Mouse (Mus musculus): ENCODE measurements around the gene Pkp4. TPM values are rescaled to one million over a fixed set of nuclear protein-coding genes. Genes with fewer than 3 reads are reported as not detected.

Pkp4 gene
- total RNA-seq, 2 experiments from 2014 or later = 202 to 221 TPM

DNA sequence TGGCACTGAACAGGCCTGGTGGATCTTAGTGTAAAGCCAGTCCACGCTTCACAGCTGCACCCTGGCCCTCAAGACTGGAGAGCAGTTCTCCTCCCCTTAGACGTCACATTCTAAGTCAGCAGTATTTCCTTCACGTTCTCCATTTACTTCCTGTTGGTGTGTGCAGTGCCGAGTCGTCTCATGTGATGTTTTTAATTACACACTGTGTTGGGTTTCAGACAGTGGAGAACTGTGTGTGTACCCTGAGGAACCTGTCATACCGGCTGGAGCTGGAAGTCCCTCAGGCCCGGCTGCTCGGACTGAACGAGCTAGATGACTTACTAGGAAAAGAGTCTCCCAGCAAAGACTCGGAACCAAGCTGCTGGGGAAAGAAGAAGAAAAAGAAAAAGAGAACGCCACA lies 177.9 kb downstream of the Pkp4 start:
- DNase-seq (ENCODE audit: low spot score in 2 of 2) = no peak

DNA sequence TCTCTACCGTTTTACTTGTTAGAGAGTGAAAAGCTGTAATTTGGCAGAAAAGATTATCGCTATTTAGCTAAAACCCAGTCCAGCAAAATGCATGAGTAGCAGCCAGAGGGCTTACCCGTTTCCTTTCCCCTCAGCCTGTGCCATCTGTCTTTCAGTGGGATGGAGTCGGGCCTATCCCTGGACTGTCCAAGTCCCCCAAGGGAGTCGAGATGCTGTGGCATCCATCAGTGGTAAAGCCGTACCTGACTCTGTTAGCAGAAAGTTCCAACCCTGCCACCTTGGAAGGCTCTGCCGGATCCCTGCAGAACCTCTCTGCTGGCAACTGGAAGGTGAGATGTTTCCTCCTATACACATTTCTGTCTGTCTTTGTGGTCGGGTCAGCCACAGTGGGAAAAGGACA lies 178.3 kb downstream of the Pkp4 start:
- DNase-seq (ENCODE audit: low spot score in 2 of 2) = no peak

DNA sequence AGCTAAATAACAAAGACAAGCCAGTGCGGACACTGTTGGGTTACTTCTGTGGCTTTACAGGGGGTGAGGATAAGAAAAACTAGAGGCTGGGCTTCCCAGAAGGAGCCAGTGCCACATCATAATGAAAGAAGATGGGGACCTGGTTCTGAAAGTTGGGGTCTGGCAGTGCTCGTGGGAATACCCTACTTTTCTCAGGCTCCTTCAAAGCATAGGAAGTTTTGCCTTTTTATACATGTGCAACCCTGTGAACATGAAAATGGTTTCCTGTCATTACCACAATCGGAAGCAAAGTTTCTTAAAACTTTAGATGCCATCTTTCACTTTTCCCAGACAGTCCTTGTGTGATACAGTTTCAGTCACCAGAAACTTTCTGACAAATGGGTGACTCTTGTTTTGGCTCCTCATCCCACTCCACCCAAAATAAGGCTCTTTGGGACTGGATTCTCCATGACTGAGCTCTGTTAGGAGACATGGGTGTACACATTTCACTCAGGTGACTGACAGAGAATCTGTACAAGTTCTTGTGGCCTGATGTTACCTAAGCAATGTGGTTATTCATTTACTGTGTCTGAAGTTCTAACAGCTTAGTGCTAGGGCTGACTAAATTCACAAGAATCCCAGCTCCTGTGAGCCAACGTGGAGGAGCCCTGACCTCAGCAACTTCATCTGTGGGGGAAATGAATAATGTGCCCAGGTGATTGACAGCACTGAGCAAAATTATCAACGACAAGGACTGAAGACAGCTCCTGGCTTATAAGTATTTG lies 179.3 kb downstream of the Pkp4 start:
- no peak for DNase-seq (ENCODE audit: low spot score in 2 of 2)

DNA sequence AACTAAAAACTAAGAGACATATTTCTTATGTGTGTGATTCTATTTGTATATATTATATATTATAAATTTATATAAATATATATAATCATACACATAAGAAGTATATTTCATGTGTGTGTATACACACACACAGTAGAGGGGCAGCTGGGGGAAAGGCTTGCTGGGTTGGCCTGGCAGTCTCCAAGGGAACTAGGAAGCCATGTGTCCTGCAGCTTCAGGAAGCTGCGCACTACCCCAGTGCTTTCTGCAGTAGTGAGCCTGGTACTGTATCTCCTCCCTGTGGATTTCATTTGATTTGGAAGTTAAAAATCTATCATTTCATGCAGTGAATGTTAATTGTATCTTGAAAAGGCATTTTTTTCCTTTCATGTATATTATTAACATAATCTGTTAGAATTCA lies 180.2 kb downstream of the Pkp4 start:
- DNase-seq (ENCODE audit: low spot score in 2 of 2) = no peak

DNA sequence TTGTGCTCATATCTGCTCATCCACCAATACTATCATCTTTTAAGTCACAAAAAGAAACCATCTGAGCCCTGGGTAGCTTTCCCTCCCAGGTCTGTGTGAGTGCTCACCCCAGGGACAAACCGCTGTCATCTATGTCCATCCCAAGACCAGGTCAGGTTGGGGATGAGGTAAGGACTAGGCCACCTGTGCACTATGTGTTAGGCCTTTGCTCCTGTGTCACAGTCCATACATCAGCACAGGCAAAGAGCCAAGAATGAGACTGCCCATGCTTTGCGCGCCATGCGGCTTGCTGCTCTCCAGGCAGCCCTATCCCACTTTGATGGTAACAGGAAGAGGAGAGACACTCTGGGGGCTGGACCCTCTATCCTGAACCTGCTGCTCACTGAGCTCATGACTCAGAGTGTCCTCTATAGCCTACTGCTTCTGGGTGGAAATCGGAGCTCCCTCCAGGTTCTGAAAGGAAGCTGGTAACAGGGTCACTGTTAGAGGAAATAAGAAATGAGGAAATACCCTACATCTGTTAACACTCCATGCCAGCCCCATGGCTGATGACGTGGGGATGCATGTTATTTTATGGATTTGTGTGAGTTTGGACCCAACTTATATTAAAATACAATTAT lies 182.1 kb downstream of the Pkp4 start:
- DNase-seq (ENCODE audit: low spot score in 2 of 2) = no peak

DNA sequence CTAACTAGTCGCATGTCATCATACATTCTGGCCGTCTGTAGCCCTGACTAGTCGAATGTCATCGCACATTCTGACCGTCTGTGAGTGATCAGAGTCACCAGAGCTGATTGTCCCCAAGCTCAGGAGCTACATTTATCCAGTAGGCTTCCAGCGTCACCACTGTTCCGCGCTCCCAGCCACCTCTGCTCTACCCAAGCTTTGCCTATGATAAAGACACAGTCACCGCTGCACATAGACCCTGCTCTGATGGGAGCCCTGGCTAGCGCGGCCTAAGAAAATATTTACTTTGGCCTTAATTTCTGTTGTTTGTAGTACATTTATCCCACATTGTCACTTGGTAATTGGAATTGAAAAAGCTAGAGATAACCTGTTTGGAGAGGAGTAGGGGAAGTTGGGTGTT lies 183.2 kb downstream of the Pkp4 start:
- DNase-seq (ENCODE audit: low spot score in 2 of 2) = no peak

DNA sequence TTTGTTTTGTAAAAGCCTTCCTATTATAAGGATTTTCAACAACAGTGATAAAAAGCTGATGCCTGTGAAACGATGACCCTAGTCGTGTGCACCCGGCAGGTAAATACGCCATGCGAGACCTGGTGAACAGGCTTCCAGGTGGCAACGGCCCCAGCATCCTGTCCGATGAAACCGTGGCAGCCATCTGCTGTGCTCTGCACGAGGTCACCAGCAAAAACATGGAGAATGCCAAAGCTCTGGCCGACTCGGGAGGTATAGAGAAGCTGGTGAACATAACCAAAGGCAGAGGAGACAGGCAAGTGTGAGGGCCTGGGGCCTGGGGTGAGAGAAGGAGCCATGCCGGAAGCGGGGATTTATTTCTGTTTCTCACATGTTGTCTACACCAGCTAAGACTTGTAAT lies 184.0 kb downstream of the Pkp4 start:
- DNase-seq (ENCODE audit: low spot score in 2 of 2) = no peak

DNA sequence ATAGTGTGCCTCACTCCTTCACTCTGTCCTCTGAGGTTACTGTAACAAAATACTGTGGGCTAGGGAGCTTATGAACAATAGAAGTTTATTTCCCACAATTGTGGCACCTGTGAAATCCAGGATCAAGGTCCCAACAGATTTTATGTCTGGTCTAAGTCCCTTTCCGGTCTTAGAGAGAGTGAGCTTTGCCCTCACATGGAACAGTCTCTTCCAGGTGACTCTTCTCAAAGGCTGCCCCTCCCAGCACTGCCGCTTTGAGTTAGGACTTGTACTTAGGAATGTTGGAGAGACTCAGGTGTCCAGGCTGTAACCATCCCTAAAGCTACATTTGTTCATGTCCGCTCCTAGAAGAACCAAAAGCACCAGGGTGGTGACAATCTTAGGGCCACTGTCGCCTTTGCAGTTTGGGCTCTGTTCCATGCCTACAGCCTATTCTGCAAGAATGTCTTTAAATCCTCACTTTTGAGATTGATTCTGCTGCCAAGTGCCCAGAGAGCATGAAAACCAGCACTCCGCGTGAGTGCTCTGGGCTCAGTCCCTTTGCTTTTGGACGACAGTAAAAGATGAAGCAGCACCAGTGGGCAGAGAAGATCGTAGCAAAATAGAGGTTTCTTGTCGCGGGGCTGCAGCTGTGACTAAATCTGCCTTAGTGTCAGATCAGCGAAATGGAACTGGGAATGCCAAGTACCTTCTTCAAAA lies 184.6 kb downstream of the Pkp4 start:
- DNase-seq (ENCODE audit: low spot score in 2 of 2) = no peak

DNA sequence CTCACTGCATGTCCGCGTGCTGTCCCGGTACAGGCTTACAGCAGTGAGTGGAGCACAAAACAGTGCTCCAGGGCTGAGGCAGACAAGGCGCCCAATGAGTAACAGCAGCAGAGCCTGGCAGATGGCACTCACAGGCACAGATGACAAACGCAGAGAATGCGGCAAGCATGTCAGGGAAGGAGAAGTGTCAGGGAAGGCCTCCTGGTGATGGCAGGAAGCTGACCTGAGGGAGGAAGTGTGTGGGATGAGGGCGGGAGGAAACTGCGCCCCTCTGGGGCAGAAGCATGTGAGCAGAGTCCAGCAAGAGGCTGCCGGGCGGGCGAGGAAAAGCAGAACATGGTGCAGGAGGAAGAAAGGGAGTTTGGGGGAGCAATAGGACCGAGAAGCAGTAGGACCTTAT lies 185.8 kb downstream of the Pkp4 start:
- no peak for DNase-seq (ENCODE audit: low spot score in 2 of 2)

DNA sequence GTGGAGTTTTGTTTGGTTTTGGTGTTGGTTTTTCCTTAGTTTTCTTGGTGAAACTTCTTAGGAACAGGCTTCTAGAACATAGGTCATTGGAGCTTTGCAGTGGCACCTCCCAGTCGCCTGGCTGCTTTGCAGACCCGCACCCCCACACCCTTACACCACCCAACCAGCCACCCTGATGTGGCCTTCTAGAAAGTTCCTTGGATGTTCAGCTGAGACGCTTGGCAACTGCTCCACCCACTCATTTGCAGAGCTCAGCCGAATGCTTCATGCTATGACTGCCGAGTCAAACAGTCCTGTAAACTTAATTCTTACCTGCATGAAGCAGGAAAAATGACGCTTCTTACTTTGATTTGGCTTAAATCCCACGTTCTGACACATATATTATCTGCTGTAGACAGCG lies 187.9 kb downstream of the Pkp4 start:
- peak in 1 of 2 experiments; percentile 13 for DNase-seq (ENCODE audit: low spot score in 2 of 2)

DNA sequence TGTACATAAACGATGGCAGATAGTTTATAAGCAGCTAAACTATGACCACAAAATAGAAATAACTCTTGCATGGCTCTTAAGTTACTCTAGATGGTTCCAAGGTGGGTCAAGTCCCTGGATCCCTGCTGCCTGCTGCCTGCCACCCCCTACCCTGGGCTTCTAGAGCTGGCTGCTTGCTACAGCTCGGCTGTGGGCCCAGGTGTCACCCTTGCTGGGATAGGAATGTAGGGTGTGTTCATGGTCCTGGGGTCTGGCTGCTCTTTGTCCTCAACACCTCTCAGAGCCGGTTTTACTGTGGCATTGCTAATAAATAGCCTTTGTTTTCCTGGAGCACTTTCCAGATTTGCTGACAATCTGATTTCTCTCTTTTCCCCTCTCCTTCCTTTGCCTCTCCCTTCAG lies 189.4 kb downstream of the Pkp4 start:
- DNase-seq (ENCODE audit: low spot score in 2 of 2) = no peak

DNA sequence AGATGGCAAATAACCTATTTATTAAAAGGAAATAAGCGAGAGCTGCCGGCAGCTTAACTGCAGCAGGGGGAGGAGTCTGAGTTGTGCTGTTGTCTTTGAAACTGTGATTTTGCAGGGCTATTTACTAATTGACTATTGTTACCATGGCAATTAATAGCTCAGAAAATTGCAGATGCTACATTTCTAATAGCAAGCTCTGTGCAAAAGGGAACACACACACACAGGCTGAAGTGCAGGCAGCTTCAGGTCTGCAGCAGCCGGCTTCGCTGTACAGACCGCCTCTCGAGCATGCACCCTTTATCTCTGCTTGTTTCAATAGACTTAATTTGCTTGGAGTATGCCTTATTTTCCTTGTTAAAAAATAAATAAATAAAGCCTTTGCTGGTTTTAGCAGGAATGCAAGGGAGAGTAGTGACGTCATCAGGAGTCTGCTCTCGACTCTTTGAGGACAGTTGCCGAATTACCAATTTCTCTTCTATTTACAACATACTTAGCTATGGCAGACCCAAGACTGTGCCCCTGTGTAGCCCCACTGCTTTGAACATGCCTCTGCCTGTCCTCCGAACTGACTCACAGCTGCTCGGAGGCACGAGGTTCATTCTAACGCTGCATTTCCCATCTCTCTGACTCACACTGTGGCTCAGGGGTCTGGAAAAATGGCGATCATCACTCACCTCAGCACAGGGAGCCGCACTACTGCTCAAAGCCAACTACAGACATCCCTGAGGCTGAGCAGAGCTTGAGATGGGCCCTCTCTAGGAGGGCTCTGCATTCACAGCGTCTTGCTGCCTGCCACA lies 190.9 kb downstream of the Pkp4 start:
- DNase-seq (ENCODE audit: low spot score in 2 of 2) = no peak

DNA sequence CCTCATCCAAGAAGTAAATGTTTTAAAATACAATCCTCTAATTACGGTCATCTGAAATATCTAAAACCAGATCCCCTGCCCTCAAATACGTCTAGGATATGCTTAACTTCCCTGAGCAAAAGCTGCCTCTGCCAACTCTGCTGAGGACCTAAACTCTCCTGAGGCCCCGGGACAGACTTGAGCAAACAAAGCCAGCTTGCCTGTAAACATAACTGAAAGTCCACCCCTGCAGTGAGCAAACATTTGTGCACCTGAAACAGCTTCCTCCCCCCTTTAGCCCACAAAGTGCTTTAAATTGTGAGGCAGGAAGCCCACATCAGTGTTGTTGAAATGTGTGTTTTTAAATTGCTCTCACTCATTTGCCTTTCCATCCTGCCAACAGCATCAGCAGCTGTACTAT lies 193.2 kb downstream of the Pkp4 start:
- no peak for DNase-seq (ENCODE audit: low spot score in 2 of 2)

DNA sequence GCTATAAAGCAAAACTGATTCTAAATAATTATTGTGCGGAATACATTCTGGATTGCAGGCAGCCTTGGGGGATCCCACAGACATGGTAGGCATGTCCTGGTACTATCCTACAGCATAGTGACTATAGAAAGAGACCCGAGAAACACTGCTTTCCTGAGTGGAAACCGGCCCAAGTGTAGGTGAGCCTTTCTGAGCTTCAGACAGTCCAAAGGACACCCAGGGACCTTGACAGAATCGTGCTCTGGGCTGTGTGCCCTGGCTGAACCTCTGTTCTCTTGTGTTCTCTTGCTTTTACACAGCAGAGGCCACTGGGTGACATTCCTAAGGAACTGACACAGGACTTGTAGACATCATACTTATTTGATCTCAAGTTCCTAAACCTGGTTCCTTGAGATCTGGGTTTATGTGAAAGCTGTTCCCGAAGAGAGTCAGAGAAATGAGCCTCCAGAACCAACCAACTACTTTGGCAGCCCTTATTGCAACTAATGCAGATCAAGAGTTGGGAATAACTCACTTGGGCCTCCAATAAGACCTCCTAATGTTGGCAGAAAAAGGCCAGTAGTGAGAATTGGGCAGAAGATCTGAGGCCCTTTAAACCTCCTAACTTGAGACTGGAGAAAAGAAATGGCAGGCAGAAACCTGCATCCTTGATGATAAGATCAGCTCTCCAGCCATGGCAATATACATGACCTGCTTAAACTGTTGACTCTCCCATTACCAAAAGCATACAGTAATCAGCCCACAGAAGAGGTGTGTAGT lies 195.1 kb downstream of the Pkp4 start:
- DNase-seq (ENCODE audit: low spot score in 2 of 2) = no peak

DNA sequence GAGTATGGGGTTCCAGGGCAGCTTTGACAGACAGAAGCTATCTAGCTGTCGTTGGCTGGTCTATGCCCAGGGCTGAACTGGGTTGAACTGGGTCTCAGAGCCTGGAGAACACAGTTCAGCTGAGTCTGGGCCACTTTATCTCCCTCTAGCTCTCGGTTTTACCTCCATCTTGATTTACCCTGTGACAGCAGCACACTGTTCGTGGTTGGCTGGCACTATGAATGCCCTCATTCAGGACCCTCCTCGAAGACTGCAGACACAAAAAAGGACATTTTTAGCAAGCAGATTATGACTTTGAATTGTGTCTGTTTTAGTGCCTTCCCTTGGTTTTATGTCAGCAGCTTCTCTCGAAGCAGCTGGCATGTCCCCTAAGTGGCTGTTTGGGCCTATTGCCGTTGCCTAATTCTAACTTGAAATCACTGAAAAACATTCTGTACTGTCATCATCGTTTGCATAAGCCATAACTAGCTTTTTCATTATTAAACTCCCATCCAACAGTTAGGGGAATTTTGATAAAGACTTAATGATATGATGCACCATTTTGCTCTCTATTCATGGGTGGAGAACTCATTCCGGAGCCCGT lies 199.2 kb downstream of the Pkp4 start:
- DNase-seq (ENCODE audit: low spot score in 2 of 2) = no peak

DNA sequence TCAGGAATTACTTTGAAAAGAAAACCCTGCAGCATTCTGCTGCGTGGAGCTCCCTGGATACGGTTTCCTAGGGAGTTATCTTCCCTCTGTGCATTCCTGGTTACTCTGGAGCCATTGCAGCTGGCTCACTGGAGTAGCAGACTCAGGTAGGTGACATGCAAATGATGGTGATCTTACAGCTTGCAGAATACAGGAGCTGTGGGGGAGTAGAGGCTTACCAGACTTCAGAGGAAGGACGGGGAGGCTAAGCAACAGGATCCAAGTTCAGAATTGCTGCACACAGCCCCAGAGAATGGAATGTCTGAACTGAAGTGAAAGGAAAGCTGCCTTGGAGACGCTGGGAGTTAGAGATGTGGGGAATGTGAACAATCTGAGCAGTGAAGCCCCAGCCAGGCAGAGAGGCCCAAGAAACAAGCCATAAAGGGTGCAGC lies 200.7 kb downstream of the Pkp4 start:
- no peak for DNase-seq (ENCODE audit: low spot score in 2 of 2)

DNA sequence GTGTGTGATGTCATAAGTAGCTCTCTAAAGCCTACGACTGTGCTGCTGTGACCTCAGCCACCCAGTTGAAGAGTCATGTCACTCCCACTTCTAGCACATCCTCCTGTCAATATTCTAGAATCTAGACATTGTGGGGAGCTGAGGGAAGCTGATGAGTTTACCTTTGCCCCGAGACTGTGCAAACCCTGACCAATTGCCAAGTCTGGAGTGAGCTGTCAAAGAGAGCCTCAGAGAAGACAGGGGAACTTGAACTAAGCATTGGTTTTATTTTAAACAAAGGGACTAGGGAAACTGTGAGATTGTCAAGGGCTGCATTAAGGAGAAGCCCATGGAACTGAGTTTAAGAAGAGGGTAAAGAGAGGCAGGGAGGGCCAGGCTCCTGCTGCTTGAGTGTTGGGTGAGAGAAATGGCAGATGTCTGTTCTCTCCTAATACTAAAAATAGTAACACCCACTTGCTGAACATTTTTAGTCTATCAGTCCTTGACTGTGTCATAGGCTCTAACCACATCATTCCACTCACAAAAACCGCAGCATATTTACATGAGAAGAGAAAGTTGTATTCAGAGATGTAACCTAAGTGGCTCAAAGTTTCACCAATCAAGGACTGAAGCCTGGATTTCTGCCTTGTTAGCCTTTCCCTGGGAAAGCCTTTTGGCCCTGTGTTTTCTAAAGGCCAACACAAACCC lies 203.6 kb downstream of the Pkp4 start:
- no peak for DNase-seq (ENCODE audit: low spot score in 2 of 2)

DNA sequence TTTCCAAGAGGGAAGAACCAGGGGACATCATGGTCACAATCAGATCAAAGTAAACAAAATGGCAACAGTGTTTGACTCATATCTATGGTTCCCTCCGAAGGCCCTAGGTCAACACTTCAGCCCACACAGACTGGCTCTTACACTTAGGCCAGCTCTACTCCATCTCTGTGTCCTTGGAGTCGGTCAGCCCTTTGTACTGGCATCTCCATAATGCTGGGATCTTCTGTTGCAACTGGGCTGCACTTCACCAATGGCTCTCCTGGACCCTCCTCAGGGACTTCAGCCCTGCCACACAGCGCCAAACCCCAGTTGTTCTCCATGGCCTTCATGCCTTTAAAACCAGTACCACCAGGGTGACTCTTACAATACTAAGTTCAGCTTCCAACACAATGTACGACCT lies 206.5 kb downstream of the Pkp4 start:
- DNase-seq (ENCODE audit: low spot score in 2 of 2) = no peak

DNA sequence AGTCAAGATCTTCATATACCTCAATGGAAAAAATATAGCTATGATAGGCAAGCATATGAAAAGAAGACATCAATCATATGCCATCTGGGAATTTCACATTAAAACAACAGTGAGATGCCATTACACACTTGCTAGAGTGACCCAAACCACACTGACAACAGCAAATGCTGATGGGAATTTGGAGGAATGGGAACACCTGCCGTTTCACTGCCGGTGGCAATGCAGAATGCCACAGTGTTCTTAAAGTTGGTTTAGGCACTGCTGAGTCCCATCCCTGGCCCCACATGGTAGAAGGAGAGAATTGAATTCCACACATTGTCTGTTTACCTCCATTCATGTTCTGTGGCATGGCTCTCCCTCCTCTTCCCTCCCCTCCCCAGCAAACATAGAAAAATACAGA lies 212.5 kb downstream of the Pkp4 start:
- DNase-seq (ENCODE audit: low spot score in 2 of 2) = no peak

DNA sequence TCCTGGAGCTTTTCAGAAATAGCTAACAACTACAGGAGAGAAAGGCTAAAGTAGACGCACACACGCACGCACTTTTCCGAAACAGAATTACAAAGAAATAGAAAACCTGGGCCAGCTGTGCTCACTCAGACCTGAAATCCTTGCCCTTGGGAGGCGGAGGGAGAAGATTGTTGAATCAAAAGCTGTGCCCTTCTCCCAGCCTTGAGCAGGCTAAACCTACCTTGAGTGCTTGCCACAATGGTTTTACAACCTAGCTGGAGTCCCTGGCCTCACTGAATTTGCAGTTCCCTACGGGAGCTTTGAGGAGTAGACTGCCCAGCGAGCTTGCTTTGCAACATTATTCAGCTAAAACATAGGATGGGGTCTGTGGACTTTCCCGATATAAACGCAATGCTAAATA lies 217.4 kb downstream of the Pkp4 start:
- DNase-seq (ENCODE audit: low spot score in 2 of 2) = no peak

All from left cerebral cortex, adult 18-20 months (tissue).